Mouse (Mus musculus): Measurements from ENCODE around the gene Mlxip. TPM values are rescaled to one million over a fixed set of nuclear protein-coding genes. Genes with fewer than 3 reads are reported as not detected.

The Mlxip gene
- polyA plus RNA-seq, 1 experiment from 2014 or later, result 18.4 TPM

DNA sequence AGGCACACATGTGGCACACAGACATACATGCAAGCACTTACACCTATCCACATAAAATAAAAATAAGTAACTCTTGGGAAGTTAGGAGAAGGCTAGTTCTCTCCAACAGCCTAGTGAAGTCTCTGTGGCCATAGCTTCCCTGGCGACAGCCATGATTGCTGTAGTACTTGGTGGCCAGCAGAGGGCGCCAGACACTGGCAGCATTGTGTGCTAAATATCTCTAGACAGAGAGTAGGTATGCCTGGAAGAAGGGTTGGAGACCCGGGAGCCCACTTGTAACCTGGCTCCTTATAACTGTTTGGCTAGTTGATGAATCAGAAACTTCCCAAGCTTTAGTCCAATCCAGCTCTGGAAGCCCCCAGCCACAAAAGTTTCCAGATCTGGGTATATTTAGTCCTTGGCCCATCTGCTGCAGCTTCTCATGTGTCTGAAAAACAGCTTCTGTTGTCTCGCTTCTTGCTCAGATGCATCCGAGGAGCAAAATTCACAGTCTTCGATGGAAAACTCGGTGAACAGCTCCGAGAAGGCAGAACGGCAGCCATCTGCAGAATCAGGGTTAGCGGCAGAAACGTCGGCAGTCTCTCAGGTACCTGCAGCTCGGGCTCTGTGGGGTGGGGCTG lies 25.6 kb upstream of the Mlxip start:
- H3K9me3 ChIP-seq, result no peaks in the 10 kb centered on the region
- no peak overlapping the region for H3K9ac ChIP-seq
- H3K4me3 ChIP-seq, result no peak overlapping the region
- no peak for ATAC-seq (ENCODE audit: low FRiP score)
- H3K27ac ChIP-seq, result no peak overlapping the region
- H3K4me2 ChIP-seq, result no peak overlapping the region
- H3K36me3 ChIP-seq, result peaks cover 88% of the 10 kb centered on the region
- no peaks in the 10 kb centered on the region for H3K27me3 ChIP-seq
- no peaks in the 10 kb centered on the region for H3K4me1 ChIP-seq (replicated peaks)
- 80% methylated on average over 13 of the region's 13 CpGs for WGBS

DNA sequence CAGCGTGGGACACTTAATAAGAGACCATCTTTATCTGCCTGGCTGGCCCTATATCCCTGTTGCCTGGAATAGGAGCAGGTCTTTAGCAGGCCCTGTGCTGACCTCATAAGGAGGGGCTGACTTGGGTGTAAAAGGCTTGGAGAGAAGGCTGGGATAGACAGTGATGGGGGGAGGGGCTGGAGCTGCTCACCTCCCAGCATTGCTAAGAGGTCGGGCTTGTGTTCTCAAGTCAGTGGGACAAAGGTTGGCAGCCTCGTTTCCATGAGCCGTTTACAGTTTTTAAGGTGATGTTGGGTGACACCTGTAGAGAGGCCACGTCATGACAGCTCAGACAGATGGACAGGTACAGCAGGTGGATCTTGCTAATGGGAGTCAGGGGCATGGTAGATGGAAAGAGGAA lies 24.5 kb upstream of the Mlxip start:
- H3K4me1 ChIP-seq (replicated peaks), result no peaks in the 10 kb centered on the region
- no peaks in the 10 kb centered on the region for H3K9me3 ChIP-seq
- H3K4me3 ChIP-seq, result no peak overlapping the region
- ATAC-seq (ENCODE audit: low FRiP score), result no peak
- H3K9ac ChIP-seq, result no peak overlapping the region
- no peak overlapping the region for H3K4me2 ChIP-seq
- no peaks in the 10 kb centered on the region for H3K27me3 ChIP-seq
- 94% methylated on average over 5 of the region's 5 CpGs for WGBS
- no peak overlapping the region for H3K27ac ChIP-seq
- H3K36me3 ChIP-seq, result peaks cover 84% of the 10 kb centered on the region

- Histone ChIP-seq H3K9me3 (no peaks in the 10 kb centered on the region), H3K4me3 (no peak overlapping the region), H3K27me3 (no peaks in the 10 kb centered on the region), H3K27ac (no peak overlapping the region), H3K36me3 (peaks cover 44% of the 10 kb centered on the region), H3K4me2 (no peak overlapping the region), H3K4me1 (replicated peaks) (no peaks in the 10 kb centered on the region), H3K9ac (no peak overlapping the region)
- WGBS, result 93% methylated on average over 10 of the region's 10 CpGs
- no peak for ATAC-seq (ENCODE audit: low FRiP score)
Measured at GRCm38 (mm10) chr5:123375262-123375661, 19.3 kb upstream of the Mlxip start.

DNA sequence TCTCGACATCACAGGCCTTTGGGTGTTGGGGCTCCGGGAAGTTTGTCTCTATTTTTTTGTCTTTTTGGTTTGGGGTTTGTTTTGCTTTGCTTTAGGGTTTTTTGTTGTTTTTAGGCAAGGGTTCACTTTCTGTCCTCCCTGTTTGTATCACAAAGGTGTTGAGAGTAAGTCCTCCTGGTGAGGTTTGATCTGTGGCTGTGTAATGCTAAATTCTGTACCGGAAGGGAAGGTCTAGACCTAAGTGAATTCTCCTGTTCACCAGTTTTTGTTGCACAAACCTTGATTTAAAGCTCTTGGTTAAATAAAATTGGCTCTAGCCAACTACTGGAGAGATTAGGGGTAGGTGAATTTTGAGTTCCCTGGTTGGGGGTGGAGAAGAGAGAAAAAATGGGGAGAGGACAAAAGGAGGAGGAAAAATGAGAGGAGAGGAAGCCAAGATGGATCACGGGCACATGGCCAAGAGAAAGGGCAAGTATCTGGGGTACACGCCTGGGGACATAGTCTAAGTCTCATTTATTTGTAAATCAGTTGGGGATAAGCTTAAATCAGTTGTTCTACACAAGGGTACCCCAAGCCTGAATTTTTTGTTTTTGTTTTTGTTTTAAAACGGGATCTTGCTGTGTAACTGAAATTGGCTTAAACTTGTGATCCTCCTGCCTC lies 18.7 kb upstream of the Mlxip start:
- Histone ChIP-seq H3K27me3 (no peaks in the 10 kb centered on the region), H3K4me1 (replicated peaks) (no peaks in the 10 kb centered on the region), H3K36me3 (peaks cover 38% of the 10 kb centered on the region), H3K4me3 (no peak overlapping the region), H3K9me3 (no peaks in the 10 kb centered on the region), H3K27ac (no peak overlapping the region), H3K4me2 (no peak overlapping the region), H3K9ac (no peak overlapping the region)
- no peak for ATAC-seq (ENCODE audit: low FRiP score)
- 91% methylated on average over 6 of the region's 6 CpGs for WGBS

- H3K4me3 ChIP-seq, result no peak overlapping the region
- no peak overlapping the region for H3K9ac ChIP-seq
- no peak overlapping the region for H3K4me2 ChIP-seq
- H3K27me3 ChIP-seq, result no peaks in the 10 kb centered on the region
- ATAC-seq (ENCODE audit: low FRiP score), result no peak
- peak overlapping the region; percentile 18; the same call in 1 of the 2 replicates for H3K27ac ChIP-seq
- H3K36me3 ChIP-seq, result peaks cover 31% of the 10 kb centered on the region
- WGBS, result 34% methylated on average over 10 of the region's 10 CpGs
- H3K4me1 ChIP-seq (replicated peaks), result no peaks in the 10 kb centered on the region
- no peaks in the 10 kb centered on the region for H3K9me3 ChIP-seq
Measured at GRCm38 (mm10) chr5:123376569-123376968, 18.0 kb upstream of the Mlxip start.

GRCm38 (mm10) chr5:123377120-123377955 lies 17.3 kb upstream of the Mlxip start:
- ATAC-seq (ENCODE audit: low FRiP score), result no peak
- H3K27ac ChIP-seq, result peak overlapping the region; percentile 55; the same call in 1 of the 2 replicates
- WGBS, result 69% methylated on average over 15 of the region's 15 CpGs

DNA sequence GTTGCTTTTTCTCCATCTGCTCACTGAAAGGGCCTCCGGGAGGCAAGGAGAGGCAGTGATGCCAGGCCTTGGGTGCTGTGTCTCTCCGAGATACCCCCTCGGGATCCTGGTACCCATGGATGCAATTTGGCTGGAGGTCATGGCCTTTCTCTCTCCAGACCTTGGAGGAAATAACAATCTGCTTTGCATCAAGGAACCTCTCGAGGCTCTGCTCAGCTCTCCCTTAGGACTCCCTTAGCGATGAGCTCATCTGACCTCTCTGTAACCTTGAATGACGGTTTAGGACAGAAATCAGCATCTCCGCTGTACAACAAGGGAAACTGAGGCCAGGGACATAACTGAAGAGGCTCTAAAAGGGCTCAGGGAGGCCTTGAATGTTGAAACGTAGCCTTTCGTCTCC lies 15.9 kb upstream of the Mlxip start:
- no peaks in the 10 kb centered on the region for H3K9me3 ChIP-seq
- H3K4me2 ChIP-seq, result no peak overlapping the region
- no peak overlapping the region for H3K27ac ChIP-seq
- peaks cover 11% of the 10 kb centered on the region for H3K36me3 ChIP-seq
- H3K9ac ChIP-seq, result no peak overlapping the region
- ATAC-seq (ENCODE audit: low FRiP score), result no peak
- H3K4me3 ChIP-seq, result no peak overlapping the region
- WGBS, result 76% methylated on average over 9 of the region's 9 CpGs
- 0 out of 2 replicates have a peak, but pooled peaks cover 3% of the 10 kb centered on the region for H3K4me1 ChIP-seq (replicated peaks)
- no peaks in the 10 kb centered on the region for H3K27me3 ChIP-seq

More at GRCm38 (mm10) chr5:123377120-123377955, 17.3 kb upstream of the Mlxip start:
- H3K9me3 ChIP-seq, result no peaks in the 10 kb centered on the region
- no peaks in the 10 kb centered on the region for H3K27me3 ChIP-seq
- peaks cover 23% of the 10 kb centered on the region for H3K36me3 ChIP-seq
- H3K9ac ChIP-seq, result no peak overlapping the region
- H3K4me3 ChIP-seq, result no peak overlapping the region
- H3K4me2 ChIP-seq, result no peak overlapping the region
- H3K4me1 ChIP-seq (replicated peaks), result 0 out of 2 replicates have a peak, but pooled peaks cover 3% of the 10 kb centered on the region

- no peak for ATAC-seq (ENCODE audit: low FRiP score)
- H3K9ac ChIP-seq, result no peak overlapping the region
- peaks cover 5% of the 10 kb centered on the region; the same call in 1 of the 2 replicates for H3K36me3 ChIP-seq
- H3K27ac ChIP-seq, result no peak overlapping the region
- no peaks in the 10 kb centered on the region for H3K27me3 ChIP-seq
- H3K4me1 ChIP-seq (replicated peaks), result 0 out of 2 replicates have a peak, but pooled peaks cover 3% of the 10 kb centered on the region
- no peak overlapping the region for H3K4me2 ChIP-seq
- no peaks in the 10 kb centered on the region for H3K9me3 ChIP-seq
- no peak overlapping the region for H3K4me3 ChIP-seq
- 75% methylated on average over 5 of the region's 5 CpGs for WGBS
Measured at GRCm38 (mm10) chr5:123379504-123379931, 15.1 kb upstream of the Mlxip start.

- WGBS, result 41% methylated on average over 20 of the region's 20 CpGs
- Histone ChIP-seq H3K4me1 (replicated peaks) (0 out of 2 replicates have a peak, but pooled peaks cover 3% of the 10 kb centered on the region), H3K4me2 (no peak overlapping the region), H3K9ac (no peak overlapping the region; the same call in 1 of the 2 replicates), H3K36me3 (no peaks in the 10 kb centered on the region), H3K27me3 (no peaks in the 10 kb centered on the region), H3K27ac (no peak overlapping the region), H3K4me3 (no peak overlapping the region), H3K9me3 (0 out of 2 replicates have a peak, but pooled peaks cover 9% of the 10 kb centered on the region)
- ATAC-seq (ENCODE audit: low FRiP score), result no peak
Measured at GRCm38 (mm10) chr5:123381968-123382367, 12.6 kb upstream of the Mlxip start.

DNA sequence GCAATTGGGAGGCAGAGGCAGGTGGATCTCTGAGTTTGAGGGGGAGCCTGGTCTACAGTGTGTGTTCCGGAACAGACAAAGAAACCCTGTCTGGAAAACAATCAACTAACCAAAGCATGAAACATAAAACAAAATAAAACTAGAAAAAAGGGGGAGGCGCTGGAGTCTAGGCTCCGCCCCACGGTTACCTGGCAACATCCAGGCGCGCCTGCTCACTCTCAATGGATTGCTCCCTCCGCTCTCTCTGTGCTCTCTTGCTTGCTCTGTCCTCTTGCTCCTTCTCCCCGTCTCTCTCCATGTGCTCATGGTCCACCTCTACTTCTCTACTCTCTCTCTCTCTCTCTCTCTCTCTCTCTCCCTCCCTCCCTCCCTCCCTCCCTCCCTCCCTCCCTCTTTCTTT lies 11.9 kb upstream of the Mlxip start:
- 79% methylated on average over 8 of the region's 8 CpGs for WGBS
- Histone ChIP-seq H3K36me3 (no peaks in the 10 kb centered on the region), H3K27ac (no peak overlapping the region), H3K27me3 (no peaks in the 10 kb centered on the region), H3K9me3 (0 out of 2 replicates have a peak, but pooled peaks cover 9% of the 10 kb centered on the region), H3K4me1 (replicated peaks) (0 out of 2 replicates have a peak, but pooled peaks cover 3% of the 10 kb centered on the region), H3K4me3 (no peak overlapping the region), H3K9ac (no peak overlapping the region), H3K4me2 (no peak overlapping the region)
- ATAC-seq (ENCODE audit: low FRiP score), result no peak

DNA sequence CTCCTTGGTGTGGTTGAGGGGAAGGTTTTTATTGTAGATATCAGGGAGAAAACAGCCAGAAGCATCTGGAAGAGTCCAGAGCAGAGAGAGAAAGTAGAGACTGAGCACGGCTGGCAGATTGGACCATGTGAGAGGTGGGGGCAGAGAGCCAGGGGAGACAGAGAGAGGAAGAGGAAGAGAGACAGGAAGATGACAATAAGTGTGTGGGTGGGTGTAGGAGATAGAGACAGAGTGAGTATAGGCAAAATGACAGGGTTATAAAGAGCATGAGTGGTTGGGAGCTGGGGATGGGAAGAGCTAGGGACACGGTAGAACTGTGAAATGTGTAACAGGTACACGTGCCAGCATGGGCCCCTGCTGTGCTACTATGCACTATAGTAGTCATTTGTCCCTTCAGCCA lies 6.1 kb upstream of the Mlxip start:
- Histone ChIP-seq H3K9ac (no peak overlapping the region), H3K27me3 (0 out of 2 replicates have a peak, but pooled peaks cover 2% of the 10 kb centered on the region), H3K27ac (no peak overlapping the region), H3K4me2 (no peak overlapping the region), H3K9me3 (0 out of 2 replicates have a peak, but pooled peaks cover 9% of the 10 kb centered on the region), H3K36me3 (no peaks in the 10 kb centered on the region), H3K4me1 (replicated peaks) (peaks cover 14% of the 10 kb centered on the region), H3K4me3 (no peak overlapping the region)
- WGBS, result 27% methylated on average over 3 of the region's 3 CpGs
- ATAC-seq (ENCODE audit: low FRiP score), result no peak

Measured in hindbrain, embryonic 13.5 days (tissue).